Mouse (Mus musculus) ES-CJ7 (cell line): ENCODE measurements at regions not wholly inside any gene's neighbourhood (a gene's known extent, or its start where the extent isn't known, plus 50 kb on each side); places are given as distances from the start of the nearest gene placed in this dataset.

ENCODE experiments used
- DNase-seq: peaks from one replicate; pipeline ENCODE4 v3.0.0; 2011; ENCODE audit warnings: low read depth, low spot score

DNA sequence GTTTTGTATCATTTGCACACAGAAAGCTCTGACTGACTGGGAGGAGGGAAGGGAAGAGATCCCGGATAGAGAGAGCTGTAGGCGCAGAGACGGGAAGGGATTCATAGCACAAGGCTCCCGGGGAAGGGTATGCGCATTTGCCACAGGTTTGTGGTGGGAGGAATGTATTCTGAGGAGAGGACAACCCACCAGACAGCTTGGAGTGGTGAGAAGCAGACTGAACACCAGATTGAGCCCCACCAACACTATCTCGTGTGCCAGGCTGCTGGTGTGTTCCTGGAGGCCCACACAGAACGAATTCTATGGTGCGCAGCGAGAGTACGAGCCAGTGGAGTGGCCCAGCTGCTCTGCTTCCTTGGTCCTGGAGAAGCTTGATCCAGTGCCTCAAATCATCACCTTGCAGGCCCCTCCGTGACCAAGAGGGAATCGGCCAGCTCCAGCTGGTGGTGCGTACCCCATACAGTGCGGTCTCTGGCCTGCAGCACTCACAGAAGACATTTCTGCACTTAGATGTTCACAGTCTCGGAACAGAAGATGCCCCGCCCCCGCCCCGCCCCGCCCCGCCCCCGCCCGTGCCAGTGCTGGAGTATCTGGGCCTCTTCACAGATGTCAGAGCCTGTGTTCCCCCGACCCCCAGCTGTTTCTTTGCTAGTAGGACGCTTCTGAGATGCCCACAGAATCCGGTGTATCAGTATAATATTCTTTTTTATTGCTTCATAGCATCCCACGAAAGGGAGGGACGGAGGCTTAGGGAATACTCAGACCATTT, 92.8 kb upstream of the Tmem189 start:
- DNase-seq = peak; percentile 14

- DNase-seq = no peak
These were observed 91.9 kb upstream of the Tmem189 start for GRCm38 (mm10) chr2:167781496-167781895.

- DNase-seq = no peak
These were observed 89.1 kb upstream of the Tmem189 start for GRCm38 (mm10) chr2:167778691-167779090.

DNA sequence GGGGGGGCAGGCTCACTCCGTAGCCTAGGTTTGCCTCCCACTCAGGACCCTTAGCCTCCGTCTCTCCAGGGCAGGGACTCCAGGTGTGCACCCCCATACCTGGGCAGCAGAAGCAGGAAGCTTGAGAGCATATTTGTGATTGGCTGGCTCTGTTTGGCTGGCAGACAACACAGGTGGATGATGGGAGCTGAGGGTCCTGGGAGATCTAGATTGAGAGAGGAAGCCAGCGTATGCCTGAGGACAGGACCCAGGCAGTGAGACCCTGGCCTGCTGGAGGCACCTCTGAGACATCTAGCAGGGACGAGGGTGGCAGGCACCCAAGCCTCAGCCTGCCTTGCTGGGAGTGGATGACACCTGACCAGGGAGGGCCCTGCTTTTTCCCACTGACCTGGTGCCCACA, 88.6 kb upstream of the Tmem189 start:
- no peak for DNase-seq

GRCm38 (mm10) chr2:167777331-167778085, 87.9 kb upstream of the Tmem189 start:
- DNase-seq = peak; percentile 52

DNA sequence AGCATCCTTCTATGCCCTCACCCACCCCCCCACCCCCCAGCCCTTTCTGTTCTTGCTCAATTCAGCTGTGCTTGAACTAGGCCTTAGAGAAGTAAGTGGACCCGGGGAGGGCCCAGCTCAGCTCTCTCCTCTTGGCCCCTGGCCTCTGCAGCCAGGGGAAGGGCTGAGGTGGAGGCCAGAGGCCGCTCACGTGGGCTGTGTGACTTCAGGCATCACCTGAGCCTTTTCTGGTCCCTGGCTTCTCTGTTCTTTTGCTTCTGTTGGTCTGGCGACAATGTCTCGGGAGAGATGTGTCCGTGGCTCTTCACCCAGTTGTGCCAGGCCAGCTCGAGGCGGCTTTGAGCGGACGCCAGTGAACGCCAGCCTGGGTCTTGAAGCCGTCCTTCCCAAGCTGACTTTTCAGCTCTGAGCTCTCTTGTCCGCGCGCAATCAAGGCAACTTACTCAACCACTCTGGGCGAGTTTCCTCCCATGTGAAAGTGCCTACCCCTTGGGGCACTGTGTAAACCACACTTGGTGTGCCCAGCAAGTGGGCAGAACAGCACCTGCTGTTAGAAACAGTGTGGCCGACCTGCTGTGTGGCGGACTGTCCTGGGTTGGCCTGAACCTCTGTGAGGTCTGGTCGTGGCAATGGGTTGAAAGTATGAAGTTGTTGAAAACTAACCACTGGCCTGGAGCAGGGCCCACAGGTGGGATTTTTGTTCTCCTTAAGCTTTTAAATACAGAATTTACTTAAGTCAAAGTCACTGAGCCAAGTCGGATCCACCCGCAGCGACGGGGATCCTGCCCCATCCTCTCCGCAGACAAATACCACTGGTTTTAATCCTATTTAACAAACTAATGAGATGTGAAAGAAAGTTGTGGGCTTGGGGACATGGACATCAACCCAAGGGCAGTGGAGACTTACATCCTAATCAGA, 86.9 kb upstream of the Tmem189 start:
- no peak for DNase-seq

- DNase-seq = no peak
These were observed 85.7 kb upstream of the Tmem189 start for GRCm38 (mm10) chr2:167775218-167775915.

GRCm38 (mm10) chr2:167774806-167775179, 85.2 kb upstream of the Tmem189 start:
- peak; percentile 35 for DNase-seq

DNA sequence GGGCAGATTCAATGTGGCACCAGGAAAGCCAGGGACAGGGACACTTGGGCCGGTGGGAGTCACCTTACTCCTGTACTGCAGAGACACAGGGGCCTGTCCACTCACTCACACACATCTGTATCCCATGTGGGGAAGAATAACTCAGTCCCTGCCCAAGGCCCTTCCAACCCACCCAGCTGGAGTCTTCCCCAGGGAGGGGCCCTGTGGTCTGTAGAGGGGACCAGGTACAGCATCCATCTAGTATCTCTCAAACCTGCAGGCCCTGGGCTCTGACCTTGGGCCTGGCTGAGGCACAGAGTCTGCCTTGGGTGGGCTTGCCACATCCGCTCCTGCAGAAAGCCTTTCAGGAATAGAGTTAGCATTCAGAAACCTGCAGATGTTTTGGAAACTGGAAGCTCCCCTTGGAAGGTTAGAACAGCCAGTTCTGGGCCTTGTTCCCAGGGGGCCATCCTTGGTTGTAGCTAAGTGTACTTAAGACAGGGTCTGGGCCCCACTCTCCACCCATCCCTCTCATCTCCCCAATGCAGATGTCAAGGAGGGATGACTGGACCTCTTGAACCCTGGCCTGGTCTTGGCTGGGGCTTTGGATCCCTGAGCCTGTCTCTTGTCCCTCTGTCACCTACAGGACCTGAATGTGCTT, 84.7 kb upstream of the Tmem189 start:
- DNase-seq = no peak

GRCm38 (mm10) chr2:167772834-167773233, 83.2 kb upstream of the Tmem189 start:
- no peak for DNase-seq

- DNase-seq = no peak
These were observed 78.3 kb upstream of the Tmem189 start for GRCm38 (mm10) chr2:167767962-167768361.

DNA sequence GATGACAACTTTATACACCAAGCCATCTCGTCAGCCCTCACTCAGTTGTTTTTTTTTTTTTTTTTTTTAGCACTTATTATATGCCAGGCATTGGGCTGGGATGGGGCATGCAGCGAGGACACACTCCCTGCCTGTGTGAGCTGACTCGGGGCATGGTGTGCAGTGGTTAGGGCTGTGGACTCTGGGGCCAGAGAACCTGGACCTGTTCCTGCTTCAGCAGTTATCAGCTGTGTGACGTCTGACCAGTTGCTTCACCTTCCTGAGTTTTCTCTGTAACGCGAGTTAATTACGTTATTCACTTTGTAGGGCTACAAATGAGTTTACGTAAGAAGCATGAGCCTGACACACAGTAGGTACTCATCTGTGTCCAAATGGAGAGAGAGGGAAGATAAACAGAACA, 77.7 kb upstream of the Tmem189 start:
- no peak for DNase-seq

- DNase-seq = no peak
These were observed 76.2 kb upstream of the Tmem189 start for GRCm38 (mm10) chr2:167765811-167766210.

GRCm38 (mm10) chr2:167765072-167765800, 75.6 kb upstream of the Tmem189 start:
- peak; percentile 18 for DNase-seq

GRCm38 (mm10) chr2:167763891-167764410, 74.3 kb upstream of the Tmem189 start:
- no peak for DNase-seq

DNA sequence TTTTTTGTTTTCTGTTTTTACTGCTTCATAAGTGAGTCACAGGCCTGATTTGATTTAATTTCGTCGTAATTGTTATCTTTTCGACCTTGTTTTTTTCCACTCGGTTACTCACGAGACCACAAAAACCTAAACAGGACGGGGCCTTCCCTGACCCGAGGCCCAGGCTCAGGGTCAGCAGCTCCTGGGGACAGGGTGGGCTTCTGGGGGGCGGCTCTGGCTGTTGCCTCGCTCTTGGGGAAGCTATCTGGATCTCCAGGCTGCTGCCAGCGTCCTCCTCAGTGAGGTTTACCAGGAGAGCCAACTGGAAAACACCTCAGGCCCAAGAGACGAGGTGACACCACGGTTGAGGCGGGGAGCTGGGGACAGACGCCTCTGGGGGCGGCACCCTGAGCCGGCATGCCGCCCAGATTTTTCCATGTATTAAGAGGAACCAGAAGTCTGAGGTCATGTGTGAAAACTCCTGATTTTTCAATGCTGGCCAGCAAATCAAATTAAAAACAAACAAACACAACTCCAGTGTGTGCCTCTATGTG, 71.8 kb upstream of the Tmem189 start:
- no peak for DNase-seq

- DNase-seq = no peak
These were observed 71.2 kb upstream of the Tmem189 start for GRCm38 (mm10) chr2:167760681-167761403.

DNA sequence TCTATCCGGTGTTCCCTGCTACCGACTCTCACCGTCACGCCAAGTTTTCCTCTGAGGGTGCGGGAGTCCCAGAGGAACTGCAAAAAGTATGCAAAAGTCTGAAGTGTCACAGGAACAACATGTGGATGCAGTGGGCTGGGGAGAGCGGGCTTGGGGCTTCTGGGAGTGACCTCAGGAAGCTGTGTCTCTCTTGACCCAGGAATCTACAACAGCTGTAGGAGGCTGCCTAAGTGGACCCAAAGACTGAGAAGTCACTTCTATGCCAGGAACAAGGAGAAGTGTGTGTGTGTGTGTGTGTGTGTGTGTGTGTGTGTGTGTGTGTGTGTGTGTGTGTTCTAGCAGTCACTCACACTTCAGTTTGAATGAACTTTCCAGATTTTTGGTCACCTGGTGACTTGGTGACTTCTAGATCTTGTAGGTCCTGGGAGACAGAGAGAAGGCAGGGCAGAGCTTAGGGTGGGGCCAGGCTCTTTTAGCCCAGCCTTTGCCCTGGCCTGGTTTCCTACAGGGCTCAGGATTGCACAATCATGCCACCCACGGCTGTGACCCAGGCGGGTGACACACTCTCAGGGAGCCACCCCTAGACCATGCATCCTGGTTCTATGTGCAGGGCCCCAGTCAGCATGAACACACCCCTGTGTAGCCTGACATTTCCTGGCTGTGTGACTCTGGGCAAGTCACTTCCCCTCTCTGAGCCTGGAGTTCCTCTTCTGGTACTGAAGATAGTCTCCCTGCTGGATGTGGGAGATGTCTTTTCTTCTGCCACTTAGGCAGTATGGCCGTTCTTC, 70.2 kb upstream of the Tmem189 start:
- no peak for DNase-seq
